Mouse (Mus musculus) large intestine, adult 2 months (tissue): ENCODE data around the gene Rsrc1. TPM values are rescaled to one million over a fixed set of nuclear protein-coding genes. Genes with fewer than 3 reads are reported as not detected.

ENCODE experiments used
- DNase-seq: peaks from one replicate; pipeline ENCODE4 v3.0.0-alpha.2; 2012; ENCODE audit warnings: low read depth, low spot score
- WGBS: fragments of 180-500 bp; shearing (Covaris S2); methylation state at CpG from one replicate; pipeline ENCODE4 v1.1.7; 2018; 5-methylcytosine and 5-hydroxymethylcytosine counted together
- polyA plus RNA-seq: library from polyadenylated mRNA; depleted of rRNA; stranded (reverse); fragments of >200 nt; gene quantifications from 2 replicates; pipeline ENCODE4 v1.2.3, GENCODE M21; 2012; rRNA removed

Gene Rsrc1
- polyA plus RNA-seq: 2.9 and 3.2 TPM in 2 replicates

- no peak for DNase-seq
- under 1% methylated on average over 60 of the region's 62 CpGs for WGBS
Observed at GRCm38 (mm10) chr3:66981101-66981661, at the start of gene Rsrc1. Gene Rsrc1 (plus strand): TSS chr3:66981390.

DNA sequence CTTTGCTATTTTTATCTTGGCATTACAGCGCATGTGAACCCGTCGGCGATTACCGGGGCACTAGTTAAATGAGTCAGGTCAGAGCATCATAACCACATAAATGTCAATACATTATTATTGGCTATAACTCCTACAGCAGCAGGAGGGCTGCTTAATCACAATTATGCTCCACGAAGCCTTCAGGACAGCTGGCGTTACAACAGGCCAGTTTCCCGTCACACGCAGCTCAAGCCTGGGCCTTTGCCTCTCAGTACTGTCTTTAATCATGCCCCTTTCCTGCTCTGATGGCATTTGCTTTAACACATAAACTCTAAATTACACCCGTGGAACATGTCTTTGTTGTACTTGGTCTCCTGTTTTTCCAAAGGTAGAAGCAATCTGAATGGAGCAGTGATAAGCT lies 41.5 kb upstream of the Rsrc1 start:
- WGBS: 70% methylated on average over 10 of the region's 10 CpGs
- no peak for DNase-seq

DNA sequence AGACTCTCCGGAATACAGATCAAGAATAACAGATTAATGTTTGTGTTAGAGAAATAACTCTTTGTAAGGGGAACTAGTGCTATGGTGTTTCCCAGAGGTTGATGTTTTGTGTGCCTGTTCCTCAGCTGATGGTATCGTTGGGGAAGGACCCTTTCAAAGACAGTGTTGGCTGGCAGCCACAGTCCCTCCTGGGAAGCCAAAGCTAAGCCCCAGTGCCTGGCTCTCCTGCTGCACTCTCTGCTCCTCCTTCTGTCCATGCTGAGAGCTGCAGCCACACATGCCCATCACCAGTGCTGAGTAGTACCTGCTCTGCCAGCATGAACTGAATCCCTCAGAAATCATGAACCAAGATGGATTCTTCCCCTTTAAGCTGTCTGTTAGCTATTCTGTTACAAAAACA lies 26.1 kb upstream of the Rsrc1 start:
- no peak for DNase-seq
- WGBS: 60% methylated on average over 2 of the region's 2 CpGs

GRCm38 (mm10) chr3:66959972-66960371 lies 21.2 kb upstream of the Rsrc1 start:
- DNase-seq: no peak
- 62% methylated on average over 5 of the region's 5 CpGs for WGBS

- WGBS: 41% methylated on average over 3 of the region's 3 CpGs
- no peak for DNase-seq
Observed at GRCm38 (mm10) chr3:66964884-66965283, 16.3 kb upstream of the Rsrc1 start.

DNA sequence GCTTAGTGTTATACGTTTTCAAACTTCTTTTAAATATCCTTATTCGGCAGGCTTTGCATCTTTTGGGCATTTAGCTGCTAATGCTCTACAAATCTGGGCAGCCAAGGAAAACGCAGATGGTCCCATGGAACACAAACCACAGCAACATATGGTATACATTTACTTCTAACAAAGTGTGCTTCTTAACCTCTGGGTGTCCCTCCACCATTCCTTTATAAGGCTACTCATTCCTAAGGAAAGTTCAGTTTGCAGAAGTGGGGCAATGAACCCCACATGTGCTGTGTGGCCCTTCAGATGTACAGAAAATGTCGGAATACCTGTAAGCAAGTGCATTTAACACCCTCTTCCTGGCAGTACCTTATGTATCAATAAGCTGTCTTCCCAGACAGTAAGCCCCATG lies 13.7 kb upstream of the Rsrc1 start:
- WGBS: 72% methylated on average over 4 of the region's 4 CpGs
- DNase-seq: no peak

DNA sequence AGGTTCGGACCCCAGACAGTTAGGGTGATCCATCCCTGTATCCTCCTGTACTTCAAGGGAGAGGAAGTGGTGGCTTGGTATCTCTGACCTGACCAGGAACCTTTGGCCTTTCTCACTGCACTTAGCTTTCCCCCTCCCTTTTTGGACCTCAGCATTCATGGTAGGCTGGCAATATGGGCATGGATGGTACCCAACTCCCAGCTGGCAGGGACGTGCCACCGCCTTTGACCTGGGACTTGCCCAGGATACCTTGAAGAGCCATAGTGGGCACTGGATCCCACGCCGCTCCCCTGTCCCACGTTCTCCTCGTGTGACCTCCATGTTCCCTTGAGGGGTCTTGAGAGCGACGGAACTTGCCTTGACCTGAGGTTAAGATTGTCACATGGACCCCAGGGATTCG lies 10.9 kb upstream of the Rsrc1 start:
- WGBS: 7% methylated on average over 10 of the region's 10 CpGs
- no peak for DNase-seq

- DNase-seq: no peak
- WGBS: 7% methylated on average over 29 of the region's 29 CpGs
Observed at GRCm38 (mm10) chr3:66970661-66971331, 10.4 kb upstream of the Rsrc1 start.

GRCm38 (mm10) chr3:66972191-66972950 lies 8.8 kb upstream of the Rsrc1 start:
- 9% methylated on average over 16 of the region's 16 CpGs for WGBS
- no peak for DNase-seq

- whole genome bisulfite sequencing: 2% methylated on average over 59 of the region's 59 CpGs
Observed at GRCm38 (mm10) chr3:66973391-66973943, 7.7 kb upstream of the Rsrc1 start.

DNA sequence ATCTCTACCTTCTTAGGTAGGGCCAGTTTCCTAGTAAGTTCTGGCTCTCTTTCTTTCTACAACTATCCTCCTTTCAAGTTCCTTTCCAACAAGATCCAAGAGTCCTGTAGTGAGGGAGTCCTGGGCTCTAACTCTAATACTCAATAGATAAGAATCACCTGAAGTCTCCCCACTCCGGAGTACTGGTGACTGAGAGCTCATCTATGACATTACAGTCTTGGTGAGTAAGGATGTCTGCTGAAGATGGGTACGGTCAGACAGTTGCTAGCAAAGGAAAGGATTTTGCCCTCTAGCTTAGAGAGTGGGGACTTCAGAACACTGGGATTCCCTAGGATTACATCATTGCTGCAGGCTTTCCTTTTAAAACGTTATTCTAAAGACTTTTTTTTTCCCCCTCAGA lies 6.7 kb upstream of the Rsrc1 start:
- 25% methylated on average over 3 of the region's 3 CpGs for WGBS
- no peak for DNase-seq

More at GRCm38 (mm10) chr3:66973391-66973943, 7.7 kb upstream of the Rsrc1 start:
- DNase-seq: no peak

GRCm38 (mm10) chr3:66976889-66977615 lies 4.1 kb upstream of the Rsrc1 start:
- WGBS: 10% methylated on average over 13 of the region's 13 CpGs
- DNase-seq: no peak

- WGBS: 5% methylated on average over 25 of the region's 25 CpGs
- no peak for DNase-seq
Observed at GRCm38 (mm10) chr3:66977811-66978456, 3.3 kb upstream of the Rsrc1 start.

DNA sequence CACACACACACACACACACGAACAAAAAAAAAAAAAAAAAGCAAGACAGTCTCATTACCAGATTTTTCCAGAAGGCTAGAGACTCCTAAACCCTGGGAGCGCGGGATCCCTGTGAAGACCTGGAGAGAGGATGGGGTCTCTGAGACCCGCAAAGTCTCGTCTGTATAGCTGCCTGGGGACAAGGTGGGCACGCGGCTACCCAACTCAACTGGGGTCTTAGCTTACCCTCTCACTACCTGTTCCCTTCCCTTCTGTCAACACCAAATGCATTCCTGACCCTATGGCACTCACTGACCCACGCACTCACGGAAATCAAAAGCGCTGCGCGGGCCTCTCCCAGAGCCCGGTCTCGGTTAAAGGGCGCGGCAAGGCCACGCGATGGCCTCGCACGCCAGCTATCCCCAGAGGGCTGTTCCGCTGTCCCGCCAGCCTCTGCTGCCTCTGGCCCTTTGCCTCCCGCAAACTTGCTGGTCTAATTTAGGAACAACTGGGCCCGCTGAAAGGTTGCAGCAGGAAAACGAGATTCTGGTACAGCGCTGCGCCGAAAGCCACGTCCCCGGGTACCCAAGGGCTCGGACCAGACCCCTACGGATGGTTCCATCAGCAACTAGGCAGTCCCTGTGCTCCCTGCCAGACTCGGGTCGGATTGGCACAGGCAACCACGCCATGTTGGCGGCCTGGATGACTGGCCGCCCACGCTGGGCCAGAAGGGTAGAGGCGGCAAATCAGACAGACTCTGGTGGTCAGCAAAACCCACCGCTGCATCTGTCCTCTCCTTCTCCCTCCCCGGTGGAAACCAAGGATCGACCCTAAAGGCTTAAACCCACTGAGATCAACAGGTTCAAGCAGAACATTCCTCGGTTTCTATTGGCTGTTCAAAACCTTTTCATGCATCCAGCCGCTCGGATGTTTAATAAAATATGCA lies 2.5 kb upstream of the Rsrc1 start:
- WGBS: 5% methylated on average over 45 of the region's 45 CpGs
- no peak for DNase-seq

GRCm38 (mm10) chr3:66979491-66979890 lies 1.7 kb upstream of the Rsrc1 start:
- DNase-seq: no peak
- 12% methylated on average over 9 of the region's 9 CpGs for WGBS

GRCm38 (mm10) chr3:66980111-66980975 lies 847 bp upstream of the Rsrc1 start:
- 6% methylated on average over 29 of the region's 29 CpGs for WGBS
- DNase-seq: no peak

GRCm38 (mm10) chr3:66981706-66982105 lies 516 bp downstream of the Rsrc1 start, which contains the start of gene Shox2:
Gene Shox2 (minus strand): TSS chr3:66981771.
- no peak for DNase-seq
- 3% methylated on average over 15 of the region's 15 CpGs for WGBS
